In genomic region chr9:62192424-62192892, GRCm38 (mm10) we compare ENCODE assay signal across 10 mouse cellular contexts.
DNase-seq lines count a peak whose midpoint lies in the region; ATAC-seq and TF ChIP-seq lines count a peak whose summit lies in the region.
"Had no signal": no experiment of that assay in that cellular context is flagged by ENCODE, and none has a peak within 500 bp of the region (broad histone marks: within the 10 kb centered on the region; RNA-seq: fewer than 3 reads in every experiment).

No protein-coding gene starts in this region.

- no peak for TF ChIP-seq CTCF in lung, embryonic 14.5 days (IDR thresholded peaks at IDR 0.05; ENCODE audit: low read depth)
- no peak for TF ChIP-seq CTCF in lung, adult 2 months (IDR thresholded peaks at IDR 0.05; ENCODE audit: insufficient read depth, low read length)

- DNase-seq in embryo, embryonic 11 days, result peak; percentile 25
- DNase-seq in embryo, embryonic 9.5 days (ENCODE audit: extremely low spot score), result no peak
- peak; percentile 34 for DNase-seq in lung, embryonic 14.5 days
- no peak for DNase-seq in lung, adult 2 months
- DNase-seq in intestine, embryonic 14.5 days (ENCODE audit: low spot score), result no peak
- no peak for DNase-seq in kidney, postnatal 25 days
- DNase-seq in cerebellum, adult 9-10 months, result no peak

- ATAC-seq in lung, embryonic 14.5 days (ENCODE audit: insufficient read depth), result 0 out of 2 replicates have a peak, but pooled peaks have one; percentile 17
- no peak for ATAC-seq in intestine, embryonic 14.5 days (replicated peaks; ENCODE audit: low FRiP score, low TSS enrichment, low read depth)
- peak; percentile 59; the same call in 1 of the 2 replicates for ATAC-seq in stomach, embryonic 15.5 days (ENCODE audit: insufficient read depth, low FRiP score, low read depth)

- no peak for TF ChIP-seq POLR2A in lung, adult 2 months (IDR thresholded peaks at IDR 0.05; ENCODE audit: borderline replicate concordance, extremely low read depth, low read depth, low read length)

- H3K9ac ChIP-seq in lung, embryonic 14.5 days, result no peak overlapping the region
- no peak overlapping the region for H3K9ac ChIP-seq in intestine, embryonic 14.5 days (ENCODE audit: low read length)
- no peak overlapping the region for H3K9ac ChIP-seq in stomach, embryonic 15.5 days
- H3K9ac ChIP-seq: lung, embryonic 15.5 days; neural tube, embryonic 13.5 days had no signal

- H3K36me3 ChIP-seq in lung, embryonic 14.5 days (ENCODE audit: insufficient read depth), result no peaks in the 10 kb centered on the region
- H3K36me3 ChIP-seq in intestine, embryonic 14.5 days (ENCODE audit: control insufficient read depth, insufficient read depth, low read length), result no peaks in the 10 kb centered on the region
- no peaks in the 10 kb centered on the region for H3K36me3 ChIP-seq in stomach, embryonic 15.5 days
- H3K36me3 ChIP-seq: lung, embryonic 15.5 days; neural tube, embryonic 13.5 days had no signal

- H3K27me3 ChIP-seq in lung, embryonic 14.5 days (ENCODE audit: insufficient read depth, low read length), result no peaks in the 10 kb centered on the region
- no peaks in the 10 kb centered on the region for H3K27me3 ChIP-seq in intestine, embryonic 14.5 days (replicated peaks; ENCODE audit: control insufficient read depth, insufficient read depth, low read length)
- H3K27me3 ChIP-seq in stomach, embryonic 15.5 days (replicated peaks), result no peaks in the 10 kb centered on the region
- H3K27me3 ChIP-seq: lung, embryonic 15.5 days; neural tube, embryonic 13.5 days had no signal

- no peaks in the 10 kb centered on the region for H3K4me1 ChIP-seq in lung, embryonic 14.5 days (ENCODE audit: insufficient read depth)
- H3K4me1 ChIP-seq in lung, adult 2 months (ENCODE audit: control insufficient read depth, insufficient read depth, low read length), result peaks cover 12% of the 10 kb centered on the region
- peaks cover 6% of the 10 kb centered on the region; the same call in 1 of the 2 replicates for H3K4me1 ChIP-seq in intestine, embryonic 14.5 days (replicated peaks; ENCODE audit: control insufficient read depth, insufficient read depth, low read length)
- H3K4me1 ChIP-seq in stomach, embryonic 15.5 days, result peaks cover 6% of the 10 kb centered on the region; the same call in 1 of the 2 replicates

- 3% methylated on average over 6 of the region's 6 CpGs for WGBS in lung, embryonic 14.5 days
- WGBS in lung, adult 2 months, result 8% methylated on average over 6 of the region's 6 CpGs
- WGBS in intestine, embryonic 14.5 days, result 2% methylated on average over 6 of the region's 6 CpGs
- 6% methylated on average over 6 of the region's 6 CpGs for whole genome bisulfite sequencing in stomach, embryonic 15.5 days

- H3K4me2 ChIP-seq in lung, embryonic 14.5 days, result peak overlapping the region; percentile 4; the same call in 1 of the 2 replicates
- 0 out of 2 replicates have a peak overlapping the region, but pooled peaks have one; percentile 15 for H3K4me2 ChIP-seq in intestine, embryonic 14.5 days (ENCODE audit: low read length)
- 0 out of 2 replicates have a peak overlapping the region, but pooled peaks have one; percentile 2 for H3K4me2 ChIP-seq in stomach, embryonic 15.5 days
- H3K4me2 ChIP-seq: lung, embryonic 15.5 days; neural tube, embryonic 13.5 days had no signal

- H3K27ac ChIP-seq in lung, embryonic 14.5 days (ENCODE audit: low read depth), result no peak overlapping the region
- H3K27ac ChIP-seq in intestine, embryonic 14.5 days (ENCODE audit: low read depth), result no peak overlapping the region
- no peak overlapping the region for H3K27ac ChIP-seq in stomach, embryonic 15.5 days
- H3K27ac ChIP-seq: lung, embryonic 15.5 days had no signal

- H3K4me3 ChIP-seq in lung, embryonic 14.5 days (ENCODE audit: low read depth, low read length), result no peak overlapping the region
- no peak overlapping the region for H3K4me3 ChIP-seq in lung, adult 2 months (replicated peaks; ENCODE audit: extremely low read depth, low read depth, low read length)
- H3K4me3 ChIP-seq in intestine, embryonic 14.5 days (ENCODE audit: low read depth, low read length), result no peak overlapping the region
- no peak overlapping the region for H3K4me3 ChIP-seq in stomach, embryonic 15.5 days (replicated peaks)
- H3K4me3 ChIP-seq: lung, embryonic 15.5 days; neural tube, embryonic 13.5 days had no signal

- H3K9me3 ChIP-seq in lung, embryonic 14.5 days (ENCODE audit: low read depth, low read length), result no peaks in the 10 kb centered on the region
- H3K9me3 ChIP-seq in intestine, embryonic 14.5 days (ENCODE audit: control insufficient read depth, low read length), result no peaks in the 10 kb centered on the region
- H3K9me3 ChIP-seq in stomach, embryonic 15.5 days, result no peaks in the 10 kb centered on the region
- H3K9me3 ChIP-seq: lung, embryonic 15.5 days; neural tube, embryonic 13.5 days had no signal

Comparison
In these comparisons a context has a peak if more than half of its experiments do, and no peak if none do; other contexts are left out.
1. DNase-seq: peak in embryo, embryonic 11 days (single experiment) and lung, embryonic 14.5 days (single experiment); none in embryo, embryonic 9.5 days (single experiment), lung, adult 2 months (single experiment), intestine, embryonic 14.5 days (single experiment), kidney, postnatal 25 days (0 of 2) and cerebellum, adult 9-10 months (single experiment).
2. Peak in every context shown above with its lines, with median percentiles within 50 percentile points of each other: H3K4me2 ChIP-seq.